Mouse (Mus musculus): ENCODE measurements around the gene Fbxo7. TPM values are rescaled to one million over a fixed set of nuclear protein-coding genes. Genes with fewer than 3 reads are reported as not detected.
"Not testable (repeated sequence)": the region's sequence is repeated elsewhere in the genome, so short reads cannot be mapped to it uniquely, and the experiment has no call there.

Gene Fbxo7
- total and polyA plus RNA-seq, 3 experiments, result 16.9 to 65.0 (median 44.6) TPM

DNA sequence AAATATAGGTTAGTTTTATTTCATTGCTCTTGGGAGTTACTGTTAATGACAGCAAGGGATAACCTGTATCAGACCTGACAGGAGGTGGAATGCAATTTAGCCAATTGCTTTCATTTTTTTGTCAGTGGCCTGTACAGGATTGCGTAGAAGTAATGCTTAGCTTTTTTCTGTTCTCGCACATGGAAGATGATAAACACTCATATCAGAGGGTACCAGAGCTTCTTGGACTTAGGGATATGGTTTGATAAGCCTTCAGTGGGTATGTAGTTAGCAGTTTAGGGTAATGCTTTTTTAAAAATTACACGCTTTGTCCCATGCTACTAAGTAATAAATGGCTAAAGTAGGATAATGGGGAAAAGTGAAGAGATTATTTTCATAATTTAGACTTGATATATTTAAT lies 4.6 kb downstream of the Fbxo7 start:
- Histone ChIP-seq H3K36me3 (replicated peaks) (peaks cover 59% of the 10 kb centered on the region), H3K4me1 (ENCODE audit: insufficient read depth, low read depth, low read length) (peaks cover 45% of the 10 kb centered on the region), H3K27me3 (ENCODE audit: insufficient read depth, low read length) (no peaks in the 10 kb centered on the region), H3K9me3 (replicated peaks) (peaks cover 4% of the 10 kb centered on the region; the same call in 1 of the 2 replicates), H3K4me3 (ENCODE audit: low read depth, low read length) (no peak overlapping the region)
- TF ChIP-seq POLR2AphosphoS5 (IDR thresholded peaks at IDR 0.05; ENCODE audit: insufficient replicate concordance, low read depth, low read length), result no peak
- no peak for TF ChIP-seq CTCF (IDR thresholded peaks at IDR 0.05; ENCODE audit: low read depth, low read length)
- TF ChIP-seq GATA2 (IDR thresholded peaks at IDR 0.05; ENCODE audit: borderline replicate concordance, low read depth, low read length), result no peak
- no peak for TF ChIP-seq GATA1 (IDR thresholded peaks at IDR 0.05; ENCODE audit: borderline replicate concordance, low read length)
- 0 out of 2 replicates have a peak, but pooled peaks have one; percentile 28 for TF ChIP-seq TAL1 (conservative IDR thresholded peaks at IDR 0.05; ENCODE audit: low read depth, low read length)
- DNase-seq (ENCODE audit: low spot score) (no peak), ATAC-seq (ENCODE audit: extremely low read depth, insufficient number of reproducible peaks, low FRiP score, poor library complexity, severe bottlenecking) (peak; percentile 23)

DNA sequence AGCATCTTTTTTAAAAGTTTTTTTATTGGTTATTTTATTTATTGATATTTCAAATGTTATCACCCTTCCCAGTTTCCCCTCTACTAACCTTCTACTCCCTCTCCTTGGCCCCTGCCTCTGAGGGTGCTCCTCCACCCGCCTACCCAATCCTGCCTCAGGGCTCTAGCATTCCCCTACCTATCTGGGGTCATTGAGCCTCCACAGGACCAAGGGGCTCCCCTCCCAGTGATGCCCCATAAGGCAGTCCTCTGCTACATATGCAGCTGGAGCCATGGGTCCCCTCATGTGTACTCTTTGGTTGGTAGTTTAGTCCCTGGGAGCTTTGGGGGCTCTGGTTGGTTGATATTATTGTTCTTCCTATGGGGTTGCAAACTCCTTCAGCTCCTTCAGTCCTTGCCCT lies 5.0 kb downstream of the Fbxo7 start:
- not testable (repeated sequence) for DNase-seq (ENCODE audit: low spot score); H3K4me3 ChIP-seq (ENCODE audit: low read depth, low read length); ATAC-seq (ENCODE audit: extremely low read depth, insufficient number of reproducible peaks, low FRiP score, poor library complexity, severe bottlenecking); H3K27me3 ChIP-seq (ENCODE audit: insufficient read depth, low read length); H3K9me3 ChIP-seq (replicated peaks)
- Histone ChIP-seq H3K4me1 (ENCODE audit: insufficient read depth, low read depth, low read length) (peaks cover 43% of the 10 kb centered on the region), H3K36me3 (replicated peaks) (peaks cover 64% of the 10 kb centered on the region)

DNA sequence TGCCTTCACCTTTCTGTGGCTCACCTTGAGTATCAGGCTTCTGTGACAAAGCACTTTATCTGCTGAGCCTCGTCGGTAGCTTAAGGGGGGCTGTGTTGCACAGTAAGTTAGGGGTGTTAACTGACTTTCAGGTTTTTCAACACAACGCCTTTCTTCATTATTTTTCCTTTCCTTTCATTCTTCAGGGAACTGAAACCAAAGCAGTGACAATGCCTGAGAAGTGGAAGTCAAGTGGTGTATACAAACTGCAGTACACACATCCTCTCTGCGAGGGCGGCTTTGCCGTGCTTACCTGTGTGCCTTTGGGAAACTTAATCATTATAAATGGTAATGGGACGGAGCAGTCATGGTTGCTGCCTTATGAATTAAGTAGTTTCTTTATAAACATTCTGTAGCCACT lies 9.0 kb downstream of the Fbxo7 start:
- Histone ChIP-seq H3K36me3 (replicated peaks) (peaks cover 82% of the 10 kb centered on the region), H3K4me3 (ENCODE audit: low read depth, low read length) (no peak overlapping the region), H3K4me1 (ENCODE audit: insufficient read depth, low read depth, low read length) (peaks cover 42% of the 10 kb centered on the region), H3K27me3 (ENCODE audit: insufficient read depth, low read length) (no peaks in the 10 kb centered on the region), H3K9me3 (replicated peaks) (peaks cover 4% of the 10 kb centered on the region; the same call in 1 of the 2 replicates)
- no peak for TF ChIP-seq GATA1 (IDR thresholded peaks at IDR 0.05; ENCODE audit: borderline replicate concordance, low read length)
- no peak for ATAC-seq (ENCODE audit: extremely low read depth, insufficient number of reproducible peaks, low FRiP score, poor library complexity, severe bottlenecking)
- DNase-seq (ENCODE audit: low spot score), result no peak

DNA sequence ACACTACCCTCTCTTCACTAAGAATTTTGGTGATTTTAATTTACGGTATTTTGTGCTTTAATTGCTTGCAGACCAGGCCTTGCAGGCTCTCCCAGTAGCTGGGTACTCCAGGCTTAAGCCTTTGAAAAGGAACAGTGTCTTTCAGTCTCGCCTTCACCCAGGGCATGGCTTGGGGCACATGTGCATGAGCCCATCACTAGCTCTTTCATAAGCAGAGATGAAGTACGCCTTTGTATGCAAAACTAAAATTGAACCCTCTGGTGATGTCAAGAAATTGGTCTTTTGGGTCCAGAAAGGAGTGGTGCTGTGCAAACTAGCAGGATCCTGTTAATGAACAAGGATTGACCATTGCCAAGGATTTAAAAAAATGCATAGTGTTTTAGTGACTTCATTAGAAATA lies 10.7 kb downstream of the Fbxo7 start:
- ATAC-seq (ENCODE audit: extremely low read depth, insufficient number of reproducible peaks, low FRiP score, poor library complexity, severe bottlenecking), result no peak
- Histone ChIP-seq H3K9me3 (replicated peaks) (peaks cover 4% of the 10 kb centered on the region; the same call in 1 of the 2 replicates), H3K36me3 (replicated peaks) (peaks cover 90% of the 10 kb centered on the region), H3K27me3 (ENCODE audit: insufficient read depth, low read length) (no peaks in the 10 kb centered on the region), H3K4me1 (ENCODE audit: insufficient read depth, low read depth, low read length) (peaks cover 29% of the 10 kb centered on the region), H3K4me3 (ENCODE audit: low read depth, low read length) (no peak overlapping the region)
- no peak for DNase-seq (ENCODE audit: low spot score)
- TF ChIP-seq GATA1 (IDR thresholded peaks at IDR 0.05; ENCODE audit: borderline replicate concordance, low read length), result no peak
- no peak for TF ChIP-seq GATA2 (IDR thresholded peaks at IDR 0.05; ENCODE audit: borderline replicate concordance, low read depth, low read length)
- TF ChIP-seq CTCF (IDR thresholded peaks at IDR 0.05; ENCODE audit: low read depth, low read length), result no peak
- no peak for TF ChIP-seq POLR2AphosphoS5 (IDR thresholded peaks at IDR 0.05; ENCODE audit: insufficient replicate concordance, low read depth, low read length)
- TF ChIP-seq TAL1 (conservative IDR thresholded peaks at IDR 0.05; ENCODE audit: low read depth, low read length), result no peak

DNA sequence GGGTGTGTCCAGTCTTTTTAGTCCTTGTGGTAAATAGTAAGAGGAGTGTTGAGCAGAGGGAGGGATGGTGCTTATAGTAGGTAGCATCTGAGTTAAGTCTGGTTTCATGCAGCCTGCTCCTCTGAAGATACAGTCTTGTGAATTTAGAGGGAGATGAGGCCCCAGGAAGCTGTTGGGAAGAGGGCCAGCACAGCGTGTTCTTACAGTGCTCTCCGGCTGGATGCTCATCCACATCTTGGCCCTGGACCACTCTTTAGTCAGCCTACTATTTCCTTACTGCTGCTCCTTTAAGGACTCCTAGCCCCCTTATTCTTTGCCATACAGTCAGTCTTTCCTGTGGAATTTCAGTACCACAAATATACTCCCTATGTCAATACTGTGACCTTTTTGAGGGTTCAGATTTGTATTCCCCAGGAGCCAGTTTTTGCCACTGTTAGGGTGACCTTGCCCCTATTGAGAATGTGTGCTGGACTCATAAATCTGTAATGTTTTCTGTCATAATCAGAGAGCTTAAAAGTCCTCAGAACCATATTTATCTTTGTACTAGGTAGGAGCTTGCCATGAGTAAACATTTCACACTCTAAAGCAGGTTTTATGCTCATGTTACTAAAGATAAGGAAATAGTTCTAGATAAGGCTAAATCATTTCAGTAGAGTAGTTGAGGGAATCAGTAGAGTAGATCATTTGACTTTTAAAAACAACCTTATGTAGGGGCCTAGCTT lies 12.4 kb downstream of the Fbxo7 start:
- DNase-seq (ENCODE audit: low spot score) (no peak), ATAC-seq (ENCODE audit: extremely low read depth, insufficient number of reproducible peaks, low FRiP score, poor library complexity, severe bottlenecking) (peak; percentile 49; the same call in 1 of the 2 replicates)
- peaks cover 92% of the 10 kb centered on the region for H3K36me3 ChIP-seq (replicated peaks)

DNA sequence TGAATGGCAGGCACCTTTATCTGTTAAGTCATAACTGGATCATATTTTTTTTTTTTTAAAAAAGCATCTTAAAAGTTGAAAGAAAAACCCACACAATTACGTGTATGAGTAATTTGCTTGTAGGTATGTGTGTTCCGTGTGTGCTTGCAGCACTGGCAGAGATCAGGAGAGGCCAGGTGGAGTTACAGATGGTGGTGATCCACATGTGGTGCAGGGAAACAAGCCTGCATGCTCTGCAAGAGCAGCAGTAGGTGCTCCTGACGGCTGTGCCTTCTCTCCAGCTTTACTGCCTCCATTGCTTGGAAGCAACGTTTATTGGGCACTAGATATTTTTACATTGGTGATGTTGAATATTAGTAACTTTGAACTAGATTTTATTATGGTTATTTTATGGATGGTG lies 21.9 kb downstream of the Fbxo7 start:
- Histone ChIP-seq H3K36me3 (replicated peaks) (peaks cover 74% of the 10 kb centered on the region), H3K9me3 (replicated peaks) (no peaks in the 10 kb centered on the region), H3K4me3 (ENCODE audit: low read depth, low read length) (no peak overlapping the region), H3K27me3 (ENCODE audit: insufficient read depth, low read length) (no peaks in the 10 kb centered on the region), H3K4me1 (ENCODE audit: insufficient read depth, low read depth, low read length) (peaks cover 2% of the 10 kb centered on the region; the same call in 1 of the 2 replicates)
- no peak for TF ChIP-seq GATA2 (IDR thresholded peaks at IDR 0.05; ENCODE audit: borderline replicate concordance, low read depth, low read length)
- TF ChIP-seq POLR2AphosphoS5 (IDR thresholded peaks at IDR 0.05; ENCODE audit: insufficient replicate concordance, low read depth, low read length), result no peak
- TF ChIP-seq GATA1 (IDR thresholded peaks at IDR 0.05; ENCODE audit: borderline replicate concordance, low read length), result no peak
- no peak for TF ChIP-seq TAL1 (conservative IDR thresholded peaks at IDR 0.05; ENCODE audit: low read depth, low read length)
- TF ChIP-seq CTCF (IDR thresholded peaks at IDR 0.05; ENCODE audit: low read depth, low read length), result no peak
- no peak for ATAC-seq (ENCODE audit: extremely low read depth, insufficient number of reproducible peaks, low FRiP score, poor library complexity, severe bottlenecking)
- DNase-seq (ENCODE audit: low spot score), result no peak

More for the DNA sequence above, 12.4 kb downstream of the Fbxo7 start:
- Histone ChIP-seq H3K4me1 (ENCODE audit: insufficient read depth, low read depth, low read length) (peaks cover 18% of the 10 kb centered on the region), H3K27me3 (ENCODE audit: insufficient read depth, low read length) (no peaks in the 10 kb centered on the region), H3K9me3 (replicated peaks) (peaks cover 1% of the 10 kb centered on the region; the same call in 1 of the 2 replicates), H3K4me3 (ENCODE audit: low read depth, low read length) (no peak overlapping the region)
- TF ChIP-seq CTCF (IDR thresholded peaks at IDR 0.05; ENCODE audit: low read depth, low read length) (no peak), TAL1 (conservative IDR thresholded peaks at IDR 0.05; ENCODE audit: low read depth, low read length) (no peak), POLR2AphosphoS5 (IDR thresholded peaks at IDR 0.05; ENCODE audit: insufficient replicate concordance, low read depth, low read length) (no peak), GATA1 (IDR thresholded peaks at IDR 0.05; ENCODE audit: borderline replicate concordance, low read length) (no peak), GATA2 (IDR thresholded peaks at IDR 0.05; ENCODE audit: borderline replicate concordance, low read depth, low read length) (no peak)

Measured in G1E (cell line).